In the genomic region with DNA sequence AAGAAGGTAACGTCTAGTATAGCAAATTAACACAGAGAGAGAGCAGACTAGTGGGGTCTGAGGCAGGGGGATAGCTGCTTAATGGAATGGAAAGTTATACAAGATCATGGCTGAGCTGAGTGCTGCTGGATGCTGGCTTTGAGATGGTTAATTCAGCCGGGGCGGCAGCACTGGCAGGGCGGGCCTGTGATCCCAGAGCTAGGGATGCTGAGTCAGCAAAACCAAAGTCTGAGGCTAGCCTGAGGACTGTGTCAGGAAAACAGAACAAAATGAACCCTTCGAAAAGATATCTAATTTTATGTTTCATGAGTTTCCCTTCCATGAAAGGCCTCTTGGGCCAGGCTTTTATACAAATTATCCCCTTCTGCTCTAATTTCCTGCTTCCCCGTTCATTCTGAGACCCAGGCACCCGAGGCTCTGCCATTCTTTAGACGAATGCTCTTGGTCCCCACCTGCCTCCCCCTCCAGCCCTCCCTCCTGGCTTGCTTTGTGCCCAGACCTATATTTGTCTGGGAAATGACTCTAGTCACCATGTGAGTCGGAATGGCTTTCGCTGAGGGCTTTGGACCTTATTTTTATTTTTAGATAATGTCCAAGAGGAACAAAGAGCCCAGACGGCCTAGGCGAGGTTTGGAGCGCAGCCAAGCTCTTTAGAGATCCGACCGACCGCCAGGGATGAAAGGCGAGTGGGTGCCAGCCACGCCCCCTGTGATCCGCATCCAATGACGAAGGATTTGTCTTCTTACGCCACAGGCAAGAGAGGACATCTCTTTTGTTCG, we compare ENCODE assay signal across 7 mouse cellular contexts.
DNase-seq lines count a peak whose midpoint lies in the region; ATAC-seq lines count a peak whose summit lies in the region.

No protein-coding gene starts in this region.

- WGBS in embryonic facial prominence, embryonic 15.5 days: 24% methylated on average over 22 of the region's 22 CpGs
- 40% methylated on average over 22 of the region's 22 CpGs for WGBS in hindbrain, embryonic 10.5 days

- no peaks in the 10 kb centered on the region for H3K36me3 ChIP-seq in embryonic facial prominence, embryonic 15.5 days
- H3K36me3 ChIP-seq in hindbrain, embryonic 10.5 days: no peaks in the 10 kb centered on the region

- H3K4me3 ChIP-seq in embryonic facial prominence, embryonic 15.5 days (replicated peaks): no peak overlapping the region
- H3K4me3 ChIP-seq in hindbrain, embryonic 10.5 days: 0 out of 2 replicates have a peak overlapping the region, but pooled peaks have one; percentile 13

- H3K27ac ChIP-seq in embryonic facial prominence, embryonic 15.5 days (replicated peaks): peak overlapping the region; percentile 58
- peak overlapping the region; percentile 75 for H3K27ac ChIP-seq in hindbrain, embryonic 10.5 days

- H3K4me1 ChIP-seq in embryonic facial prominence, embryonic 15.5 days: peaks cover 19% of the 10 kb centered on the region; the same call in 1 of the 2 replicates
- H3K4me1 ChIP-seq in hindbrain, embryonic 10.5 days (replicated peaks): peaks cover 14% of the 10 kb centered on the region

- H3K27me3 ChIP-seq in embryonic facial prominence, embryonic 15.5 days: peaks cover 1% of the 10 kb centered on the region; the same call in 1 of the 2 replicates
- H3K27me3 ChIP-seq in hindbrain, embryonic 10.5 days (ENCODE audit: insufficient read depth, poor library complexity, severe bottlenecking): peaks cover 13% of the 10 kb centered on the region; the same call in 1 of the 2 replicates

- ATAC-seq in embryonic facial prominence, embryonic 15.5 days (ENCODE audit: insufficient number of reproducible peaks, low FRiP score, low TSS enrichment, low read depth): no peak

- peak; percentile 29 to 71 for DNase-seq in urinary bladder, postnatal 4 days (ENCODE audit: low spot score in 2 of 2)
- DNase-seq in urinary bladder, adult 18-20 months (ENCODE audit: low spot score in 2 of 2): no peak
- DNase-seq in hindbrain, embryonic 10.5 days (ENCODE audit: low spot score): no peak
- DNase-seq in lung, postnatal 25 days (ENCODE audit: low spot score): peak; percentile 20
- no peak for DNase-seq in thymus, postnatal 36 days
- DNase-seq in thymus, postnatal 0 days (ENCODE audit: low spot score): no peak

- H3K4me2 ChIP-seq in embryonic facial prominence, embryonic 15.5 days (replicated peaks): peak overlapping the region; percentile 30

- H3K9me3 ChIP-seq in embryonic facial prominence, embryonic 15.5 days (replicated peaks): no peaks in the 10 kb centered on the region
- H3K9me3 ChIP-seq in hindbrain, embryonic 10.5 days: 0 out of 2 replicates have a peak, but pooled peaks cover 7% of the 10 kb centered on the region

- no peak overlapping the region for H3K9ac ChIP-seq in embryonic facial prominence, embryonic 15.5 days

Comparison
In these comparisons a context has a peak if more than half of its experiments do, and no peak if none do; other contexts are left out.
1. DNase-seq: peak in urinary bladder, postnatal 4 days (2 of 2) and lung, postnatal 25 days (single experiment); none in urinary bladder, adult 18-20 months (0 of 2), hindbrain, embryonic 10.5 days (single experiment), thymus, postnatal 36 days (0 of 2) and thymus, postnatal 0 days (single experiment).